Mouse (Mus musculus) kidney, embryonic 14.5 days (tissue): ENCODE results near the gene Iqgap2. TPM values are rescaled to one million over a fixed set of nuclear protein-coding genes. Genes with fewer than 3 reads are reported as not detected.

Experiments
- ATAC-seq: fragments of 200-750 bp; cut with Nextera tagmentation; 2 replicates; pipeline ENCODE4 v1.8.0; 2017; ENCODE audit warnings: moderate number of reproducible peaks, mild to moderate bottlenecking, moderate TSS enrichment, moderate library complexity; ENCODE audit not compliant: low FRiP score, low TSS enrichment
- H3K27ac ChIP-seq: fragments of 300-500 bp; sonication (generic); 2 replicates; pipeline ENCODE4 v1.5.1; 2014; ENCODE audit warnings: low read depth, mild to moderate bottlenecking, low read length, moderate library complexity, mixed read lengths
- H3K27me3 ChIP-seq: fragments of 300-500 bp; sonication (generic); 2 replicates; pipeline ENCODE4 v1.6.1; 2014; ENCODE audit warnings: mild to moderate bottlenecking, low read length; ENCODE audit not compliant: control insufficient read depth, insufficient read depth
- H3K36me3 ChIP-seq: fragments of 300-500 bp; sonication (generic); 2 replicates; pipeline ENCODE4 v1.6.1; 2014; ENCODE audit warnings: low read length, mixed read lengths; ENCODE audit not compliant: control insufficient read depth, insufficient read depth
- H3K4me1 ChIP-seq: fragments of 300-500 bp; sonication (generic); 2 replicates; pipeline ENCODE4 v1.6.1; 2014; ENCODE audit warnings: low read length, mixed read lengths; ENCODE audit not compliant: control insufficient read depth, insufficient read depth
- H3K4me2 ChIP-seq: fragments of 300-500 bp; sonication (generic); replicated peaks from 2 replicates; pipeline ENCODE4 v1.6.1; 2014; ENCODE audit warnings: low read depth, mild to moderate bottlenecking, low read length
- H3K4me3 ChIP-seq: fragments of 300-500 bp; sonication (generic); 2 replicates; pipeline ENCODE4 v1.5.1; 2014; ENCODE audit warnings: mild to moderate bottlenecking, low read length
- H3K9ac ChIP-seq: fragments of 300-500 bp; sonication (generic); 2 replicates; pipeline ENCODE4 v1.6.1; 2014; ENCODE audit warnings: low read depth, mild to moderate bottlenecking, low read length, moderate library complexity
- H3K9me3 ChIP-seq: fragments of 300-500 bp; sonication (generic); 2 replicates; pipeline ENCODE4 v1.6.1; 2016; ENCODE audit warnings: low read length; ENCODE audit not compliant: control insufficient read depth
- WGBS: fragments of 180-500 bp; shearing (Covaris S2); extraction: QIAGEN DNeasy Blood & Tissue Kit; methylation state at CpG from one replicate; pipeline ENCODE4 v1.1.7; 2014; 5-methylcytosine and 5-hydroxymethylcytosine counted together
- polyA plus RNA-seq: library from polyadenylated mRNA; unstranded; fragments of >200 nt; fragmentation: Nextera tagmentation; extraction: Ambion mirVana; gene quantifications from 2 replicates; pipeline ENCODE4 v1.2.1, GENCODE M21; 2014

Iqgap2 gene
- polyA plus RNA-seq, 1 experiment from 2014 or later: 11.2 TPM

- 82% methylated on average over 8 of the region's 8 CpGs for WGBS
- ATAC-seq: no peak
- H3K9me3 ChIP-seq: no peaks in the 10 kb centered on the region
- no peak overlapping the region for H3K4me2 ChIP-seq
- no peaks in the 10 kb centered on the region for H3K36me3 ChIP-seq
- H3K4me3 ChIP-seq: no peak overlapping the region
- no peak overlapping the region for H3K9ac ChIP-seq
- no peak overlapping the region for H3K27ac ChIP-seq
- H3K27me3 ChIP-seq: no peaks in the 10 kb centered on the region
- H3K4me1 ChIP-seq: no peaks in the 10 kb centered on the region
Observed at GRCm38 (mm10) chr13:95870626-95871025, 21.1 kb downstream of the Iqgap2 start.

- WGBS: 69% methylated on average over 8 of the region's 8 CpGs
- Histone ChIP-seq H3K27me3 (no peaks in the 10 kb centered on the region), H3K9me3 (no peaks in the 10 kb centered on the region), H3K36me3 (no peaks in the 10 kb centered on the region), H3K4me3 (no peak overlapping the region), H3K4me2 (no peak overlapping the region), H3K27ac (no peak overlapping the region), H3K9ac (no peak overlapping the region), H3K4me1 (no peaks in the 10 kb centered on the region)
- no peak for ATAC-seq
Observed at GRCm38 (mm10) chr13:95868896-95869540, 22.7 kb downstream of the Iqgap2 start.

- H3K4me2 ChIP-seq: no peak overlapping the region
- ATAC-seq: no peak
- no peaks in the 10 kb centered on the region for H3K36me3 ChIP-seq
- H3K4me1 ChIP-seq: no peaks in the 10 kb centered on the region
- no peak overlapping the region for H3K9ac ChIP-seq
- no peaks in the 10 kb centered on the region for H3K27me3 ChIP-seq
- no peaks in the 10 kb centered on the region for H3K9me3 ChIP-seq
- no peak overlapping the region for H3K4me3 ChIP-seq
- H3K27ac ChIP-seq: no peak overlapping the region
- 88% methylated on average over 8 of the region's 8 CpGs for whole genome bisulfite sequencing
Observed at GRCm38 (mm10) chr13:95862201-95862600, 29.5 kb downstream of the Iqgap2 start.

- H3K36me3 ChIP-seq: no peaks in the 10 kb centered on the region
- no peak overlapping the region for H3K4me2 ChIP-seq
- H3K4me1 ChIP-seq: no peaks in the 10 kb centered on the region
- H3K4me3 ChIP-seq: no peak overlapping the region
- no peak overlapping the region for H3K27ac ChIP-seq
- WGBS: 79% methylated on average over 4 of the region's 4 CpGs
- no peak overlapping the region for H3K9ac ChIP-seq
- no peaks in the 10 kb centered on the region for H3K9me3 ChIP-seq
- ATAC-seq: no peak
- no peaks in the 10 kb centered on the region for H3K27me3 ChIP-seq
Observed at GRCm38 (mm10) chr13:95859271-95859670, 32.5 kb downstream of the Iqgap2 start.

GRCm38 (mm10) chr13:95858866-95859265 is 32.9 kb downstream of the Iqgap2 start:
- Histone ChIP-seq H3K4me3 (no peak overlapping the region), H3K27me3 (no peaks in the 10 kb centered on the region), H3K9me3 (no peaks in the 10 kb centered on the region), H3K4me2 (no peak overlapping the region), H3K36me3 (no peaks in the 10 kb centered on the region), H3K9ac (no peak overlapping the region), H3K4me1 (no peaks in the 10 kb centered on the region), H3K27ac (no peak overlapping the region)
- 79% methylated on average over 9 of the region's 9 CpGs for WGBS
- ATAC-seq: no peak

- no peak for ATAC-seq
- 91% methylated on average over 4 of the region's 4 CpGs for WGBS
- Histone ChIP-seq H3K27ac (no peak overlapping the region), H3K9ac (no peak overlapping the region), H3K4me1 (no peaks in the 10 kb centered on the region), H3K27me3 (no peaks in the 10 kb centered on the region), H3K9me3 (no peaks in the 10 kb centered on the region), H3K4me3 (no peak overlapping the region), H3K4me2 (no peak overlapping the region), H3K36me3 (no peaks in the 10 kb centered on the region)
Observed at GRCm38 (mm10) chr13:95855537-95855936, 36.2 kb downstream of the Iqgap2 start.

GRCm38 (mm10) chr13:95851611-95852010 is 40.1 kb downstream of the Iqgap2 start:
- H3K27me3 ChIP-seq: no peaks in the 10 kb centered on the region
- no peak for ATAC-seq
- H3K4me3 ChIP-seq: no peak overlapping the region
- no peaks in the 10 kb centered on the region for H3K36me3 ChIP-seq
- no peak overlapping the region for H3K4me2 ChIP-seq
- no peak overlapping the region for H3K9ac ChIP-seq
- H3K4me1 ChIP-seq: no peaks in the 10 kb centered on the region
- no peak overlapping the region for H3K27ac ChIP-seq
- H3K9me3 ChIP-seq: no peaks in the 10 kb centered on the region
- 88% methylated on average over 4 of the region's 4 CpGs for WGBS

- no peak overlapping the region for H3K4me2 ChIP-seq
- no peak for ATAC-seq
- no peaks in the 10 kb centered on the region for H3K9me3 ChIP-seq
- H3K27ac ChIP-seq: no peak overlapping the region
- no peaks in the 10 kb centered on the region for H3K4me1 ChIP-seq
- no peaks in the 10 kb centered on the region for H3K36me3 ChIP-seq
- no peak overlapping the region for H3K9ac ChIP-seq
- no peak overlapping the region for H3K4me3 ChIP-seq
- no peaks in the 10 kb centered on the region for H3K27me3 ChIP-seq
- WGBS: 49% methylated on average over 5 of the region's 5 CpGs
Observed at GRCm38 (mm10) chr13:95850451-95850850, 41.3 kb downstream of the Iqgap2 start.

- Histone ChIP-seq H3K4me1 (no peaks in the 10 kb centered on the region), H3K36me3 (no peaks in the 10 kb centered on the region), H3K27ac (no peak overlapping the region), H3K9ac (no peak overlapping the region), H3K4me2 (no peak overlapping the region), H3K4me3 (no peak overlapping the region), H3K9me3 (no peaks in the 10 kb centered on the region), H3K27me3 (no peaks in the 10 kb centered on the region)
- WGBS: 63% methylated on average over 7 of the region's 7 CpGs
- ATAC-seq: no peak
Observed at GRCm38 (mm10) chr13:95849501-95850007, 42.2 kb downstream of the Iqgap2 start.
